Mouse (Mus musculus): Measurements from ENCODE around the gene Plppr1.

- TF ChIP-seq CTCF (IDR thresholded peaks at IDR 0.05; ENCODE audit: control insufficient read depth, insufficient read depth, low read length) (no peak), POLR2A (IDR thresholded peaks at IDR 0.05; ENCODE audit: borderline replicate concordance, control insufficient read depth, low read depth, low read length) (no peak)
Measured at GRCm38 (mm10) chr4:49321903-49322635, 263.0 kb downstream of the Plppr1 start.

Data from bone marrow, adult 2 months (tissue).